Mouse (Mus musculus) liver (tissue): ENCODE data around the gene Etl4.

Experiments used
- DNase-seq: peaks from one replicate; pipeline ENCODE4 v3.0.0-alpha.2; 2020; ENCODE audit warnings: mixed read lengths

The Etl4 gene

GRCm38 (mm10) chr2:20723990-20724745 is 814.6 kb downstream of the Etl4 start:
- DNase-seq: no peak

- no peak for DNase-seq
These were observed 817.4 kb downstream of the Etl4 start for GRCm38 (mm10) chr2:20726974-20727373.

- DNase-seq: no peak
These were observed 818.3 kb downstream of the Etl4 start for GRCm38 (mm10) chr2:20727752-20728438.

GRCm38 (mm10) chr2:20735444-20735843 is 825.9 kb downstream of the Etl4 start:
- DNase-seq: no peak

DNA sequence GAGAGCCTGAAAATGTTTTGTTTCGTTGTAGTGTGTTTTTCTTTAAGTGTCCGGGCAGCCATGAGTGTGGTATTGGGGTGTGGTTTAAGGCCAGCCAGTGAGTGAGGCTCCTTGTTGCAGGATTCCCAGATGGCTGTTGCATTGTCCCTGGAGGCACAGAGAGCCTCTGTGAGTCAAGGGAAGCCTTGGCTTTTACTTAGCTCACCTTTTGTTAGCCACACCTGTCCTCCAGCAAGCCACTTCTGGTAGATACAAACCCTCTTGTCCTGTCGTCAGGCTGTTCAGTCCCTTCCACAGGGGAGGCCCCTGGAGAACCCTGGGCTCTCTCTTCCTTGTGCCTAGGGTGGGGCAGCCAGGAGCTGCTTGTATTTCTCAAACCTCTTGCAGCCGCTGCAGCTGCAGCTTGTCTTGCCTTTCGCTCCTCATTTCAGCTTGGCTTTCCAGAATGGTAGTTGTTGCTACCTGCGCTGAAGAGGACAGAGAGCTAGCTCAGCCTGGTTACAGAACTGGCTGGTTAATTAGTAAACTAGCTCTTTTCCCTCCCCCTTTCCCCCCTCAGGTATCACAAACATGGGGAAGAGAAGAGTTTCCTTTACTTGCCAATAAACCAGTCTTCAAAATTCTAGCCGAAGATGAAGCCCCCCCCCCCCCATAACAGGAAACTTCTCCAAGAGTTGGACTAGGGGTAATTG is 826.9 kb downstream of the Etl4 start:
- no peak for DNase-seq

- no peak for DNase-seq
These were observed 827.7 kb downstream of the Etl4 start for GRCm38 (mm10) chr2:20737112-20737808.

- DNase-seq: no peak
These were observed 828.3 kb downstream of the Etl4 start for GRCm38 (mm10) chr2:20737837-20738236.

DNA sequence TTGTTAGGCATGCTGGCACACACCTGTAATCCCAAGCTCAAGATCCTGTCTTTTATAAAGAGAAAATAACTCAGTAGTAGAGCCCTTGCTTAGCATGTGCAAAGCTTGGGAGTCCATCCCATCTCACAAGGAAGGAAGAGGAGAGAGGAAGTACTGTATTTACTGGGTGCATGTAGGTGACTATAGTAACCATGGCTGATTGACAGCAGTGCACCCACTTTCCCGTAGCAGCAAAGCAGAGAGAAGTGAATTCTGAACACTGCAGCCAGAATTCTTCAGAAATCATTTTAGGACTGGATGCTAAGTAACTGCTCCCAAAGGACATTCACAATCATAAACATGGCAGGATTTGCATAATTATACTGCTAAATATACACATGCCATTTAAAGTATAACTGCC is 838.1 kb downstream of the Etl4 start:
- DNase-seq: no peak

- no peak for DNase-seq
These were observed 838.9 kb downstream of the Etl4 start for GRCm38 (mm10) chr2:20748481-20748880.

GRCm38 (mm10) chr2:20749687-20750086 is 840.1 kb downstream of the Etl4 start:
- no peak for DNase-seq

GRCm38 (mm10) chr2:20753282-20754110 is 843.9 kb downstream of the Etl4 start:
- no peak for DNase-seq

DNA sequence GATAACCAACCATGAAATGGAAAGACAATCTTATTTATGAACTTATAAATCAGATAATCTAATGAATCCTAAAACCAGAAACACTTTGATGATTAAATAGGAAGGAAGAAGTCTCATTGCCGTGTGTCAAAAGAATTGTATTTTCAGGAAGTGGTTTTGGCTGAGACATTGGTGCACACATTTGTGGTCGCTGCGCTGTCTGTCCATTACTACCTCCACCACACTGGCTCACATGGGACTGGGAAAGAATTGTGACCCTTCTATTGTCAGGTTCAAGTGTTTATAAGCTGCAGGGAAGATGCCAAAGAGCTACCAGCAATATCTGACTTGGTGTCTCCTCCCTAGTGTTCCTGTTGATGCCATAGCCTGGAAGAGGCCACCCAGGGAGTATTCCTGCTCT is 847.4 kb downstream of the Etl4 start:
- no peak for DNase-seq

DNA sequence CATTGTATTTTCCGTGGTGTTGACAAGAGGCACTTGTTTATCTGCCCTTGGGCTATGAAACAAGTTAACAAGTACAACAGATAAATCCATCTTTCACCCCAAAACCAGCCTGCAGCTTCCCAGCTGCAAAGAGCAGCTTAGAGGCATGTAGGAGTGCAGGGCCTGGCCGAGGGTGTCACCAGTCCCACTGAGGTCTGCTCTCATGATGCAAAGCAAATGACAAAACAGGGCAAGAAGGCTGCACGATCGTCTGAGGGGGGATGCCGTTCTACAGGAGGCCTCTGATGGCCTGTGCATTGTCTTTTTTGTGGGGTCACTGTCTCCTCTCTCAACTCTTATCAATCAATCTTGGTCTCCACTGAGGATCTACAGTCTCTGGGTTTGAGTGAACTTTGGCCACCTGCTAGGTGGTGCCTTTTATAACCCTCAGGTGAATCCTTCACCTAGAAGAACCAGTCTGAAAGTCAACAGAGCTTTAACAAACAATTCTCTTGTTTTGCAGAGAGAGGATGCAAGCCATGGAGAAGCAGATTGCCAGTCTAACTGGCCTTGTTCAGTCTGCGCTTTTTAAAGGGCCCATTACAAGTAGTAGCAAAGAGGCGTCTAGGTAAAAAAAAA is 849.6 kb downstream of the Etl4 start:
- DNase-seq: no peak

DNA sequence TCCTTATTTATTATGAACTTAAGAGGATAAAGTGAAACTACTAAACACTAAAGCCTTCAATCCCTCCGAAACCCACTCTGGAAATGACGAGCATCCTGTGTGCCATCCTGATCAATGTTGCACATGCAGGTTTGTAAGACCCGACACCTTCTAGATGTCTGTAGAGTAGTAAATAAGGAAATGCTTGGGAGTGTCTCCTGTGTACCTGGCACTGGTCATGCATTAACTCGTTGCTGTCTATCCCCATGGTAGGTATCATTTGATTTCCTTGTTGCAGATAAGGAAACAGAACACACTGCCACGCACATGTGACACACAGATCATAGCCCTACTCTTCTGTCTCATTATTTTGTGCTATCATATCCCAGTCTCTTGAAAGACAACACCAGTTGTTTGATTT is 851.7 kb downstream of the Etl4 start:
- DNase-seq: no peak

GRCm38 (mm10) chr2:20761751-20762150 is 852.2 kb downstream of the Etl4 start:
- DNase-seq: no peak

GRCm38 (mm10) chr2:20763511-20764212 is 854.1 kb downstream of the Etl4 start:
- DNase-seq: no peak

DNA sequence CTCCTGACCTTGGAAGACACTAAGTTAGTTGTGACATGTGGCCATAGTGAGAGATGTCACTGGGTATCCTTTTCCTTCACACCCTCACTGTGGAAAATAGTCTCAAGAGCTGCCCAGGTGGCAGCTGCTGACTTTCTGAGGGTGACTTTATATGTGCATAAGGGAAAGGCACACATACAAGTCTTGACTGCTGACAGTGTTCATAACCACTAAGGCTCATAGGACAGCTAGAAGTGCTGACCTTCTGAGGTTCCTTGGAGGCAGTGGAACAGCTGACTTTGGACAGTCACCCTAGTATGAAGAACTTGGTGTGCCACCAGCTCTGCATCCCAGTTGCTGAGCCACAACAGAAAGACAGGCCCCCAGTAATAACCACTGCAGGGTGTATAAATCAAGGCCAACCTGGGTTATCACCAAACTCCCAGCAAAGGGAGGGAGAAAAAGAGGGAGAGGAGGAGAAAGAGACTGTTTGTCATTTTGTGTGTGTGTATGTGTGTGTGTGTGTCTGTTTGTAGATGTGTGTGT is 855.0 kb downstream of the Etl4 start:
- no peak for DNase-seq

GRCm38 (mm10) chr2:20768681-20769080 is 859.1 kb downstream of the Etl4 start:
- no peak for DNase-seq

DNA sequence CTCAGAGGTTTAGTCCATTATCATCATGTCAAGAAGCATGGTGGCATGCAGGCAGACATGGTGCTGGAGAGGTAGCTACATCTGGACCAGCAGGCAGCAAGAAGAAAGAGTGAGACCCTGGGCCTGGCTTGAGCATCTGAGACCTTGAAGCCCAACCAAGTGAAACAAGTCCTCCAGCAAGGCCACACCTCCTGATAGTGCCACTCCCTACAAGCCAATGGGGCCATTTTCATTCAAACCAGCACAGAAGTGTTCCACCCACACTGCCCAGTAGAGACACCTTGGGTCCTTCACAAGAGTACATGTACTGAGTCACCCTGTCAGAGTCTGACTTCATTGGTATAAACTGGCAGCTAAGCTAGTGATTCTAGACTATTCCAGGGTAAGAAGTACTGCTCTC is 860.6 kb downstream of the Etl4 start:
- DNase-seq: no peak

- DNase-seq: no peak
These were observed 864.9 kb downstream of the Etl4 start for GRCm38 (mm10) chr2:20774462-20774861.

- DNase-seq: no peak
These were observed 866.7 kb downstream of the Etl4 start for GRCm38 (mm10) chr2:20776171-20776704.
